Mouse (Mus musculus) megakaryocyte-erythroid progenitor cell, adult 5-6 weeks (primary cell): ENCODE measurements around the gene Rab3il1. TPM values are rescaled to one million over a fixed set of nuclear protein-coding genes. Genes with fewer than 3 reads are reported as not detected.

Experiments used
- ATAC-seq: replicated peaks from 2 replicates; pipeline ENCODE4 v1.8.0; 2016; ENCODE audit warnings: mild to moderate bottlenecking, inconsistent platforms; ENCODE audit not compliant: severe bottlenecking, poor library complexity, low FRiP score, low TSS enrichment
- total RNA-seq, 2 experiments: library from RNA; stranded (forward) in 1 of 2; stranded (reverse) in 1 of 2; fragments of 200-1000, 215-1000 nt in 1 of 2; fragments of >200 nt in 1 of 2; fragmentation: Nextera tagmentation in 1 of 2; gene quantifications; 2 replicates each; pipeline ENCODE4 v1.2.3; 2014 to 2017

Gene Rab3il1
- total RNA-seq, 2 experiments from 2014 or later: 20.1 to 23.6 TPM

DNA sequence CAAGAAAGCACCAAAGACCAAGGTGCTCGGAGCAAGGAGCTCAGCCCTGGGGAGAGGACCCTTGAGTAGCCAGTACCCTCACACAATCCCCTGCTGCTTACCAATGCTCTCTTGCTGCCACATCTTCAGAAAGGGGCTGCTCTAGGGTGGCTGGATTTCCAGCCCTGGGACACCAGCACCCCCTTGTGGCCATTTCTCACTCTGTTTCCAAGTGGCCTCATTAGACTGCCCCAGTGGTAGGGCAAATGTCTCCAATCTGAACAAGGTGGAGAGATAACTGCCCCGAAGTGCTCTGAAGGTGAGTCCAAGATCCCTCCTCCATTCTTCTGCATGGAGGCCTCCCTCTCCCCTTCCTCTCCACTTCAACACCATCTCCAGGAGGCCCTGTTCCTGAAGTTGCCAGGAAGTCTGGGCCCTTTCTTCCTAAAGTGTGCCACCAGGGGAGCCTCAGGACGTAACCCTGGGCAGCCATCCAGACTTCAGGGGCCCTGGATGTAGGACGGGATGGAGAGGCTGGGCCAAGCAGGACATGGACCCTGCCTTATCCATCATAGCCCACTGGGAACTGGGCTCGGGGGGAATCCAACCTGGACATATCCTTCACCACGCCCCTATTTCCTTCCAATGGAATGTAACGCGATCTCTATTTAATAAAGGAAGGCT is 33.4 kb downstream of the Rab3il1 start:
- peak; percentile 66 for ATAC-seq

DNA sequence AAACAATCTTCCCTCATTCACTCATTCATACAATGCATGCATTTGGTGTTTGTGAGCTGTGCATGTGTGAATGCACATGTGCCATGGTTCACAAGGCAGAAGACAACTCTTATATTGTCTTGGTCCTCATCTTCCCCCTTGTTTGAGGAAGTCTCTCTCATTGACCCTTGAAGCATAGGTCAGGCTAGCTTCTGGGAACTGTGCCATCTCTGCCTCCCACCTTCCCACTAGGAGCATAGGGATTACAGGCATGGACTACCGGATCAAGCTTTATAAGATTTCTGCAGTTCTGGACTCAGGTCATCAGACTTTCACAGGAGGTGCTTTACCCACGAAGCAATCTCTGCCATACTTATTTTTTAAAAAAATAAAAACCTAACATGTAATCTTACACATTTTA is 36.1 kb downstream of the Rab3il1 start:
- ATAC-seq: no peak

DNA sequence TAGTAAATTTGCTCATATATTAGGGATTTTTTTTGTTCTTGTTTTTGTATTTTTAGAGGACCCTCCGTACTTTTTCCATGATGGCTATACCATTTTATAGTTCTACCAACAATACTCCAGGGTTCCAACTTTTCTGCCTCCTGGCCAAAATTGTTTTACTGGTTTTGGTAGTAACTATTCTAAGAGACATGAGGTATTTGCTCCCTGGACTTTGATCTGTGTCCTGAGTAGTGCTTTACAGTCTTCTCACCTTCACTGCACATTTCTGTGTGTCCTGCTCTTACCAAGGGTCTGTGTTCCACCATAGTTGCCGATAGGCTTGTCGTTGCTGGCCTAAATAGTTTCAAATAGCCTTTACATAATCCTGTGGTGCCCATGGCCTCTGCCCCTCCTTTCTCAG is 36.9 kb downstream of the Rab3il1 start:
- ATAC-seq: no peak

DNA sequence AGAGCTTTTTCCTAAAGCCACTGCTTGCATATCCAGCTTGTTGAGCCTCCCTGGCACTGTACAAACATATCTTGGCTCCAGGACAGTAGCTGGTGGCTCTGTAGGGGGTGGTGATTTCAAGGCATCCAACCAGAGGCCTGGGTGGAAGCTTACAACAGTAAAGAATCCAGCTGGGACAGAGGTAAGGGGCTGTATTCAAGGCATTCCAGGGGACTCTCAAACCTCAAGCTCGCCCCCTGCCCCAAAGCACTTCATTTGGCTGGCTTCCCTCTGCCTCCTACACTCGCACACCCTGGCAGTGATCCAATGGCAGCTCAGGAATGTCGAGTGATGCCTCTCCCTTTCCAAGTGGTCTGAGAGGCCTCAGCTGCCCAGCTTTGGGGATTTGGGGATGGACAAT is 37.4 kb downstream of the Rab3il1 start:
- no peak for ATAC-seq

DNA sequence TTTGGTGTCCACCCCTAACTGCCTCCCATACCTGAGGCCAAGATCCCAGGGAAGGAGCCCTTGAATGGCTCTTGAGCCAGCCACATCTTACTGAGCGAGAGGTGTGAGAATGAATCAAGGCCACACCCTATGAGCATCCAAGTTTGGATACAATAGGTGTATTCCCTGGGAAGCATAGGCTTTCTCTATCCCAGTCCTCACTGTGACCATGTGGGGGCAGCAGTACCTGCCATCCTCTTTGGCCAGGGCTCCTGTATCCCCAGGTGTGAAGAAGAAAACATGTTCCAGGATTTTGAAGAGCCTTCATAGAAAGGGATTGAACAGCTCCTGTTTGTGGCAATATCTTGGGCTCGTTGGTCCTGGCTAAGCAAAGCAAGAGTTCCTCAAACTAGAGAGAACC is 38.1 kb downstream of the Rab3il1 start:
- no peak for ATAC-seq

DNA sequence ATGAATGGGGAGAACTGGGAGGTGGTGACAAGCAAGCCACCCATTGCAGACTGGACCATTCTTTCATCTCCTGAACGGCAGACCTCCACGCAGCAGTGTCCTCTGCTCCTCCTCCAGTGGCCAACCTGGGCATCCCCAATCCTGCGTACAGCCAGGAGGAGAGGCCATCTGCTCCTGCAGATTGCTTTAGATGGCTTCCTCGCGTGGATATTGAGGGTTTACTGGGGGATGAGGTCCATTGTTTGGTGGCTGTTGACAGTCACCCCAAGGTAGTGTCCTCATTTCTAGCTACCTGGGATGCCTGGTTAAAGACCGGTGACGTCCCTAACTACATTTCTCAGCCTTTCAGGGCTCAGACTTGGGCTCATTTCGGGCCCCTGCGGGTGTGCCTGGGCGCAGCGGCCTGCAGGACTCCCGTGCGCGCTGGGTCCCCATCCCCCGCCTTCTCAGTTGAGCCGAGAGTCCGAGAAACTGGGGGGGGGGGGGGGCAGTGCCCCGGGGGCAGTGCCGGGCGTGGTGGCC is 39.5 kb downstream of the Rab3il1 start:
- ATAC-seq: no peak

DNA sequence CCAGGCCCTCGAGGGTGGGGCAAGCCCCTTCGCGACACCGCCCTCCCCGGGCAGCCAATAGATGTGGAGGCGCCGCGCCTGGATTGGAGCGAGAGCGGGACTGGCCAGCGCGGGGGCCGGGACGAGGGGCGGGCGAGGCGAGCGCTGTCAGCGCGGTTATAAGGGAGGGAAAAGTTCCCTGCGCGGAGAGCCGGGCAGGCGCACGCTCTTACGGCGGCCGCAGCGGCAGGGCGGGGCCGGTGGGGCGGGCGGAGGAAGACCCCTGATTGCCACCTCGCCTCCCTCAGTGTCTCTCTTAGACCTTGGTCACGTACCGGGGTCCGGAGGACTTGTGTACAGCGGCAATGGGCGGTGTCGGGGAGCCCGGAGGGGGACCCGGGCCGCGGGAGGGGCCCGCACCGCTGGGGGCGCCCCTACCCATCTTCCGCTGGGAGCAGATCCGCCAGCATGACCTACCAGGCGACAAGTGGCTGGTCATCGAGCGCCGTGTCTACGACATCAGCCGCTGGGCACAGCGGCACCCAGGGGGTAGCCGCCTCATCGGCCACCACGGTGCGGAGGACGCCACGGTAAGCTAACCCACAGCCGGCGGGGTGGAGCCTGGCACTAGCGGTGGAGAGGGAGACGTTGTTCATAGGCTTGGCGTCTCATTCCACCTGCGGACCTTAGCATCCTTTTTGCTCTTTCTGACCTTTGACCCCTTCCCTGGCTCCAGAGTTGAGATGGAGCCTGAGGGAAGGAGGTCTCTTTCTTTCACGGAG is 40.1 kb downstream of the Rab3il1 start, which contains the start of gene Fads3:
TSS of gene Fads3 (plus strand) at position 182 of the 761 bp plus-strand sequence.
- peak; percentile 24; the same call in 1 of the 2 replicates for ATAC-seq

DNA sequence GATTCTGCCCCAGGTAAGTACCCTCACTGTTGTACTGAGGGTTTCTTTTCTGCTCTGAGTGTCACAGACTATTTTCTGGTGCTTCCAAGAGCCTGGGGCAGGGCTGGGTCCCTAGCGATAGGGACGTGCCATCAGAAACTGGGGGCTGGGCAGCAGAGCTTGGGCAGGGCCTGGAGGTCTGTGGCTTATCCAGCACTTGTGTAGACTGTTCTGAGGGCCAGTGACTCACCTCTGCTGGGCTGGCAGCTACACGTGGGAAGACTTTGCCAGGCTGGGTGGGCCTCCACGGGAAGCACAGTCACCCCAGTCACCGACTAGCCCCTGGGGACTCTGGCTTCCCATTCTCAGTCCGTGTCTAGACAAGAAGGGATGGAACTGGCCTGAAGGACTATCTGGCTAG is 40.8 kb downstream of the Rab3il1 start:
- peak; percentile 33; the same call in 1 of the 2 replicates for ATAC-seq

DNA sequence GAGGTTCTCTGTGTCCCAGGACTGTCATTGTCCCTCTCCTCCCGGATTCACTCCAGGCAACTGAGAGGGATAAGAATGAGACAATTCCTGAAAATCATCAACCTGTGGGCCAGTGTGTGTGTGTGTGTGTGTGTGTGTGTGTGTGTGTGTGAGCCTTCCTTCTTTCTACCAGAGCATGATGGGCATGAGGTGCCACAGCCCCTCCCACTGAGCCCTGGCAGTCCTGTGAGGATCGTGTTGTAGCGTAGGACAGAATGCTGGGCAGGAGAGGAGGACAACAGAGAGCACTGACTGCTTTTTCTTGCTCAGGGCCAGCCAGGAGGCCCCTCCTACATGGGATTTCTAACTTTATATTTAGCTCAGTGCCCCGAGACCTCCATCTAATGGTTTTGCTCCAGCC is 41.3 kb downstream of the Rab3il1 start:
- ATAC-seq: no peak

DNA sequence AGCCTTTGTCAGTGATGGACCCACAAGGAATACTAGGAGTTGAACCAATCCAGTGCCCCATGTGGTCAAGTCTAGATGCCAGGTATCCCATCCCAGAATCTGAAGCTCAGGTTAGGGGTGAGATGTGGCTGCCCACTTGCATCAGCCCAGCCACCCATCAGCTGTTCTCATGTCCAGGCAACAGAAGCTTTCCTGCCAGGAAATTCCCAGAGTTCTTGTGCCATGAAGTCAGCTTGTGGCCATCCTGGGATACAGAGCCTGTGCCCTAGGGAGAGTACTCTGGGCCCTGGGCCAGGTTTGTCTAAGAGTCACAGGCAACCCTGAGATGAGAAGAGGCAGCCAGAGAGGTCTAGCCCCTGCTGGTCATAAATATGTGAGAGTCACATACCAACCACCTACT is 42.2 kb downstream of the Rab3il1 start:
- no peak for ATAC-seq

DNA sequence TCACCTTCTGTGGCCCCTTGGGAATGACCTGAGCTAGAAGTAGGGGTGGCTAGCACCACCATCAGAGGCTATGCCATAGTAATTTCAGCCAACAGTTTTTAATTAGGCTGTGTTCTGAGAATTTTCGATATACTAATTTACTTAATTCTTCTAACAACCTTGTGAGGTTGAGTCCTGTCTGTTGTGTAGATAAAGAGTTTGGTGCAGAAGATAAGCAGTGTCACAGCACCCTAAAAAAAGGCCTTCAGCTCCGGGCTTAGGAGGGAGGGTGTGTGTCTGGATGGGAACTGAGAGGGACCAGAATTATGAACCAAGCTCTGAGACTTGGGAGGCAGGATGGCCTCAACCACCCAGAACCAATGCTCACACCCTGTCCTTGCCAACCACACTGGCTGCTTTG is 44.2 kb downstream of the Rab3il1 start:
- ATAC-seq: peak; percentile 72

DNA sequence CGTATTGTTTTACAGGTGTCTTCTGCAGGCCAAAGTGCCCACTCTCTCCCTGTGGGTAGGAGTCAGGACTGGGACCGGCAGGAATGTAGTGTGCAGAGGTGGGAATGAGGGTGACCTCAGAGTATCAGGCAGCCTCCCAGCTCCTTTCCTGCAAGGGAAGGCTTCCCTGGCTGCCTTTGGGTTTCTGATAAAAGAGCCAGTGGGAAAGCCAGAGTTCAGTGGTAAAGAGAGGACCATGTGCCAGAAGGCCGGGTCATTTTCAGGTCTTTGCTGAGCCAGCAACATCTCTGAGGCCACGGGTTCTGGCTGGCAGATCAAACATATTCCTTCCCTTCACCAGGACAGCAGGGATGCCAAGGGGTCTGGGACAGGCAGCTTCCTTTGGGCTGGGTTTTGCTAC is 44.9 kb downstream of the Rab3il1 start:
- 0 out of 2 replicates have a peak, but pooled peaks have one; percentile 2 for ATAC-seq

DNA sequence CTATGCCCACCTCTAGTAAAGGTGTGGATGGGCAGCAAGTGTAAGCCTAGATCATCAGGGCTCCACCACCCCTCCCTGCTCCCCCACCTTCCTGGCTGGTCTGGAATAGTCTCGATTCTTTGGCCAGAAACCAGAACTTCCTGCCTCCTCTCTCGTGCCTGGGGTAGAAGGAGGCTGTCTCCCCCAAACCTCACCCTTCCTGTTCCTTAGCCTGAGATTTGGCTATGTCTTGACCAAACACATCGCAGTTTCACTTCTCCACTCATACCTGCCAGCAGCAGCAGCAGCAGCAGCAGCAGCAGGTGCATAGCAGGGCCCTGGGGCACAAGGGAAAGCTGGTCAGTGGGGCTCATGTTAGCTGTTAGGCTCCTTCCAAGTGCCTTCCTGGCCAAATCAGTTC is 45.5 kb downstream of the Rab3il1 start:
- no peak for ATAC-seq

DNA sequence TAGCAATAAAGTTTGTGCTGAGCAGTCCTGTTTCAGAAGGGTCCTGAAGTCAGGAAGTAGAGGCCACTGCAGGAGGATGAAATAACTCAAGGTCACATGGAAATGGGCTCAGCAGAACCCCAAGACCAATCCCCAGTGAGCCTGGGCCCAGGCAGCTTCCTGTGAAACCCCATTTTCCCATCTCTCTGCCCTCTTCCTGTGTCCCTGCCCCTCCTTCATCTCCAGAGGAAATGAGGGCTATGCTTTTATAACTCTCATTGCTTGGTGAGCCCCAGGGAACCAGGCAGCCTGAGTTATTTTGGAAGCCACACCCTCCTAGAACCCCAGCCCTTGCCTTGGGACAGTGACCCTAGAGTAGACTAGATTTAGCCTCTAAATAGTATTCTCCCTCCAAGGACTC is 48.1 kb downstream of the Rab3il1 start:
- no peak for ATAC-seq

DNA sequence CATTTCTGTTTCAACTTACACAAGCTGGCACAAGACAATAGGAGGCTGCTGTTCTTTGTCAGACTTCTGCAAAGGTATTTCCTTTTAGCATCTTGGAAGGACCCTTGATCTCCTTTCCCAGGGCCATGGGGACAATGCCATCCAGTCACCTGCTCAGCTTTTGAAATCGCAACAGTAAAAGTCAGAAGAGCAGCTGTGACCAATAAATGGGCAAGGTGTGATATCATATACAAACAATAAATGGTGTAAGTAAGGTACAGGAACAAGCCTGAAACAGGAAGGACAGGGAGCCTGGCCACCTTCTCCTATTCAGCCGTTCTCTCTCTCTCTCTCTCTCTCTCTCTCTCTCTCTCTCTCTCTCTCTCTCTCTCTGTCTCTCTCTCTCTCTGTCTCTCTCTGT is 49.0 kb downstream of the Rab3il1 start:
- no peak for ATAC-seq

DNA sequence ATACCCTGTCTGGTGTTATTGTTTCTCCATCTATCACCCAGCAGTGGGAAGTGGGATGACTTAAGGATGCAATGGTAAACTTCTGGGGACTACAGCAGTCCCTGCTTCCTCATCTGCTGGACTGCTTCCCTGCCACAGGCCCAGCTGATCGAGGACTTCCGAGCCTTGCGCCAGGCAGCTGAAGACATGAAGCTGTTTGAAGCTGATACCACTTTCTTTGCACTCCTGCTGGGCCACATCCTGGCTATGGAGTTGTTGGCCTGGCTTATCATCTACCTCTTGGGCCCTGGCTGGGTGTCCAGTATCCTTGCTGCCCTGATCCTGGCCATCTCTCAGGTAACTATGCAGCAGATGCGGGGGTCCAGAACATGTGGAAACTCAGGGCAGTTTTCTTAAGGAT is 51.2 kb downstream of the Rab3il1 start:
- ATAC-seq: no peak

DNA sequence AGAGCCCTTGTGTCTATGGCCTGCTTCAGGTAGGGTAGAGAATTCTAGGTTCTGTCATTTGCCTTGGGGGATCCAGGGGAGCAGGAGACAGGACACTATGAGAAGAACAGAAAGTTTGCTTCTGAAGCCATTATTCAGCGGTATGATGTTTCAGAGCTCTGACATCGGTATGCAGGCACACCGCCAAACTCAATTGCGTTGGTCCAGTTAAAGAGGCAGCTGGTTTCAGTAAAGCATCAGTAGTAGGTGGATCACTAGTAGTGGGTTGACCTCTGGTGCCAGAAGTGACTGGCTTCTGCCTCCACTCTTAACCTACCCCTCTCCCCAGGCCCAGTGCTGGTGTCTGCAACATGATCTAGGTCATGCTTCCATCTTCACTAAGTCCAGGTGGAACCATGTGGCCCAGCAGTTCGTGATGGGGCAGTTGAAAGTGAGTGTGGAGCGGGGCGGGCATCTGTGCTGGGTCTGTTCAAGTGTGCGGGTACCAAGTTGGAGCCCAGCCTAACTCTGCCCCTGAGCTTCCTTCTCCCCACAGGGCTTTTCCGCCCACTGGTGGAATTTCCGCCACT is 52.3 kb downstream of the Rab3il1 start:
- ATAC-seq: no peak

DNA sequence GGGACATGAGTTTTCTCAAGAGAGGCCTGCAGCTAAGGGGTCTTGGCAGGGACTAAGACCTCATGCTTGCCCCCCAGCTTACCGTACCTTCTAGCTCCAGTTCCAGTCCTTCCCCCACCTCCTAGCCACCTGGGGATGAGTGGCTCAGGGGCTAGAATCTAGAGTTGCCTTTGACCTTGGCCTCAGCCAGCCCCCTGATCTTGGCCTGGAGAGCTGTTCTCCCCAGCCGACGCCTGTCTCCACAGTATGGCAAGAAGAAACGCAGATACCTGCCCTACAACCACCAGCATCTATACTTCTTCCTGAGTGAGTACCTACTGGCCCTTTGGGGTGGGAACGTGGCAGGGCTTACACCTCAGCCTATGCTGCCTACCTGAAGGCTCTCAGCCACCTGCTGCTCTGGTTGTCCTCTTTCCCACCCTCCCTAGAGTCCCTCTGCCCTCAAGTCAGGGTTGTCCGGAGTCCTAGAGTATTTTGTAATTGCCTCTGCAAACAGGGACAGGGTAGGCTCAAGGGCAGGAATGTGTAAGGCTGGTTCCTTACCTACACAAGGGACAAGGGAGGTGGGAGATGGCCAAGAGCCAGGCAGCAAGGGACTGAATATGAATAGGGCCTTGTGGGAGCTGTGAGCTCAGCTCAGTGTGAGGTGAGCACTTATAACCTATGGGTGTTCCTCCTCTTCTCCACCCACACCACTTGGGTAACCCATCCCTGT is 53.0 kb downstream of the Rab3il1 start:
- no peak for ATAC-seq

DNA sequence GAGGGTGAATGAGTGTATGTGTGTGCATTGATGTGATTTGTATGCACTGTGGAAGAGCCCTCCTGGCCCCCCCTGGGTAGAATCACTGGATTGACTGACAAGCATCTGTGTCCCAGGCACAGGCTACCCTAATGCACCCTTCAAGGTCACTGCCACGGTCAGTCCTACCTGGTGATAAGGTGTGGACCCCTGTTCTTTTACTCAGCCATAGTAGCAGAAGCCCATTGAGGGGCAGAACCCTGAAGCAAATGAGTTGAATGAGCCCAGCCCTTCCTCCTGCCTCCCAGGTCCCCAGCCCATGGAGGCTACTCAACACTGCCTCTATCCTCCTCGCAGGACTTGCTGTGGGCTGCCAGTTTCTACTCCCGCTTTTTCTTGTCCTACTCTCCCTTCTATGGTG is 53.8 kb downstream of the Rab3il1 start:
- no peak for ATAC-seq
